Mouse (Mus musculus): ENCODE measurements around the gene Rpl3l. TPM values are rescaled to one million over a fixed set of nuclear protein-coding genes. Genes with fewer than 3 reads are reported as not detected.
A peak's percentile ranks its signal among the peaks of the same experiment; 100 is the strongest.
"Not testable (repeated sequence)": the region's sequence is repeated elsewhere in the genome, so short reads cannot be mapped to it uniquely, and the experiment has no call there.

Rpl3l gene
- polyA plus RNA-seq, 1 experiment from 2014 or later: not detected

DNA sequence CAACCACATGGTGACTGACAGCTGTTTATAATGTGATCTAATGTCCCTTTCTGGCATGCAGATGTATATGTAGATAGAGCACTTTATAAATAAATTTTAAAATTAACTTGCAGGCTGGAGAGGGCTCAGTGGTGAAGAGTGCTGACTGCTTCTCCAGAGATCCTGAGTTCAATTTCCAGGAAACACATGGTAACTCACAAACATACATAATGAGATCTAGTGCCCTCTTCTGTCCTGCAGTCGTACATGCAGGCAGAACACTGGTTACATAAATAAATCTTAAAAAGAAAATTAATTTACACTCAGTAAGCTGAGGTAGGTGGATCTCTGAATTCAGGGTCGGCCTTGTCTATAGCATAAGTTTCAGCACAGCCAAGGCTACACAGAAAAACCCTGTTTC, 19.0 kb upstream of the Rpl3l start:
- H3K36me3 ChIP-seq (ENCODE audit: control insufficient read depth, insufficient read depth, low read length): peaks cover 15% of the 10 kb centered on the region
- H3K27ac ChIP-seq (replicated peaks; ENCODE audit: low read depth, low read length): no peak overlapping the region
- DNase-seq (ENCODE audit: low spot score) (no peak), ATAC-seq (ENCODE audit: insufficient number of reproducible peaks, low FRiP score, low TSS enrichment, low read depth) (no peak)
- WGBS: 31% methylated on average over 2 of the region's 2 CpGs
- H3K27me3 ChIP-seq (ENCODE audit: control insufficient read depth, insufficient read depth, low read length): no peaks in the 10 kb centered on the region
- no peak overlapping the region for H3K4me3 ChIP-seq (ENCODE audit: low read depth, low read length)
- no peak overlapping the region for H3K4me2 ChIP-seq (ENCODE audit: low read depth, severe bottlenecking)
- H3K9ac ChIP-seq (ENCODE audit: low read length): no peak overlapping the region
- peaks cover 10% of the 10 kb centered on the region for H3K4me1 ChIP-seq (ENCODE audit: control insufficient read depth, insufficient read depth, low read length)
- H3K9me3 ChIP-seq (ENCODE audit: control insufficient read depth, low read length): no peaks in the 10 kb centered on the region

DNA sequence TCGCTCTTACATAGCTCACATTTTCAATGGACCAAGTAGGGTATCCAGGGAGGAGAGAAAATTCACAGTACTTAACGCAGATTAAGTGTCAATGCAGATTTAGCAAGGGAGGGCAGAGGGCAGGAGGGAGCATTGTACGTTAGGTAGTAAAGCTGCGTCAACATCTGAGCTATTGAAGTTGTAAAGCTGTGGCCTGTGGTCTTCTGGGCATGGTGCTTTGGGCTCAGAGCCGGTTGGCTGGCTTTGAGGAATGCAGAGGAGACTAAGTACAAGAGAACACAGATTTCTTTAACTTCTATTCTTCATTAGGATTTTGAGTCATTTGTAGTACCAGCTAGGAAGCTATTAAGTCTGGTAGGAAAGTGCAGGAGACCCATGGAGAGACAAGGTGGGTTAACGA, 12.1 kb upstream of the Rpl3l start:
- H3K4me2 ChIP-seq (ENCODE audit: low read depth, severe bottlenecking): no peak overlapping the region
- 61% methylated on average over 6 of the region's 6 CpGs for WGBS
- no peaks in the 10 kb centered on the region for H3K4me1 ChIP-seq (ENCODE audit: control insufficient read depth, insufficient read depth, low read length)
- H3K9me3 ChIP-seq (ENCODE audit: control insufficient read depth, low read length): no peaks in the 10 kb centered on the region
- DNase-seq (ENCODE audit: low spot score) (no peak), ATAC-seq (ENCODE audit: insufficient number of reproducible peaks, low FRiP score, low TSS enrichment, low read depth) (no peak)
- H3K36me3 ChIP-seq (ENCODE audit: control insufficient read depth, insufficient read depth, low read length): peaks cover 8% of the 10 kb centered on the region; the same call in 1 of the 2 replicates
- no peak overlapping the region for H3K9ac ChIP-seq (ENCODE audit: low read length)
- H3K4me3 ChIP-seq (ENCODE audit: low read depth, low read length): no peak overlapping the region
- H3K27me3 ChIP-seq (ENCODE audit: control insufficient read depth, insufficient read depth, low read length): no peaks in the 10 kb centered on the region
- no peak overlapping the region for H3K27ac ChIP-seq (replicated peaks; ENCODE audit: low read depth, low read length)

DNA sequence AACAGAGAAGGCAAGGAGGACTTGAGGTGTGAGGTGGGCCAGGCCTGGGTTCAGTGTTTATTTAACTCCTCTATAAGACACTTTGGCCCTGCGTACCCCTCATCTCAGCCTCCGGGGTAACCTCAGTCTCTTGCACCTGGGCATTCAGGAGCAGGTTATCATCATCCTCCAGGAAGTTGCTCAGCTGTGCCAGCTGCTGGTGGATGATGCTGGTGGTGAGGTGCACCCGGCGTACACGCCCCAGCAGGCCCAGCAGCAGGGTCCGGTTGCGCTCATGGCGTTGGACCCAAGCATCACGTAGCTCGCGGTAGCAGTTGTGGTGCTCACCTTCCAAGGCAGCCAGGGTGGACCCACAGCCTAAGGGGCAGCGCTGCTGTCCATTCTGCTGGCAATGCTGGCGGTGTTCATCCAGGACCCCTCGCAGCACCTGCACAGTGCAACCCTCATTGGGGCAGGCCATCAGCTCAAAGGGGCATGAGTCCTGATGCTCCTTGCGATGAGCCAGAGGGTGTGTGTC, 11.4 kb upstream of the Rpl3l start:
- no peak overlapping the region for H3K4me2 ChIP-seq (ENCODE audit: low read depth, severe bottlenecking)
- ATAC-seq (ENCODE audit: insufficient number of reproducible peaks, low FRiP score, low TSS enrichment, low read depth): no peak
- no peak overlapping the region for H3K9ac ChIP-seq (ENCODE audit: low read length)
- H3K27ac ChIP-seq (replicated peaks; ENCODE audit: low read depth, low read length): no peak overlapping the region
- H3K36me3 ChIP-seq (ENCODE audit: control insufficient read depth, insufficient read depth, low read length): peaks cover 8% of the 10 kb centered on the region; the same call in 1 of the 2 replicates
- H3K4me3 ChIP-seq (ENCODE audit: low read depth, low read length): no peak overlapping the region
- H3K4me1 ChIP-seq (ENCODE audit: control insufficient read depth, insufficient read depth, low read length): peaks cover 1% of the 10 kb centered on the region; the same call in 1 of the 2 replicates
- H3K27me3 ChIP-seq (ENCODE audit: control insufficient read depth, insufficient read depth, low read length): no peaks in the 10 kb centered on the region
- DNase-seq (ENCODE audit: low spot score): no peak
- H3K9me3 ChIP-seq (ENCODE audit: control insufficient read depth, low read length): no peaks in the 10 kb centered on the region
- WGBS: 97% methylated on average over 15 of the region's 15 CpGs

- Histone ChIP-seq H3K9ac (ENCODE audit: low read length) (peak within 1 kb of the TSS; percentile 90; the same call in 1 of the 2 replicates), H3K36me3 (ENCODE audit: control insufficient read depth, insufficient read depth, low read length) (peaks cover 14% of the 10 kb centered on the region), H3K4me3 (ENCODE audit: low read depth, low read length) (peak within 1 kb of the TSS; percentile 81)
Measured at GRCm38 (mm10) chr17:24717943-24718342, 9.7 kb upstream of the Rpl3l start, which contains the start of the genes Rnf151 and Rps2. TSS of gene Rnf151 (minus strand) at chr17:24718063. TSS of gene Rps2 (plus strand) at chr17:24718116.

DNA sequence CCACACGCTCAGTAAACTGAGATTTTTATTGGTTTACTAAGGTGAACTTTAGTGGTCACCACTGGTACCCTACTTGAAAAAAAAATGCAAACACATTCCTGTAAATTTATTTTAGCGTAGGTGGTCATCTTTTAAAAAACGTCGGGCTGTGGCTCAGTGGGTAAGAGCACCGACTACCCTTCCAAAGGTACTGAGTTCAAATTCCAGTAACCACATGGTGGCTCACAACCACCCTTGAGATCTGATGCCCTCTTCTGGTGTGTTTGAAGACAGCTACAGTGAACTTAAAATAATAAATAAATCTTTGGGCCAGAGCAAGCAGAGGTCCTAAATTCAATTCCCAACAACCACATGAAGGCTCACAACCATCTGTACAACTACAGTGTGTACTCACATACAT, 8.7 kb upstream of the Rpl3l start:
- H3K27ac ChIP-seq (replicated peaks; ENCODE audit: low read depth, low read length); ATAC-seq (ENCODE audit: insufficient number of reproducible peaks, low FRiP score, low TSS enrichment, low read depth); H3K4me1 ChIP-seq (ENCODE audit: control insufficient read depth, insufficient read depth, low read length); DNase-seq (ENCODE audit: low spot score); H3K9me3 ChIP-seq (ENCODE audit: control insufficient read depth, low read length); H3K27me3 ChIP-seq (ENCODE audit: control insufficient read depth, insufficient read depth, low read length): not testable (repeated sequence)
- peak overlapping the region; percentile 90 for H3K9ac ChIP-seq (ENCODE audit: low read length)
- H3K4me2 ChIP-seq (ENCODE audit: low read depth, severe bottlenecking): peak overlapping the region; percentile 53
- peaks cover 14% of the 10 kb centered on the region for H3K36me3 ChIP-seq (ENCODE audit: control insufficient read depth, insufficient read depth, low read length)
- 61% methylated on average over 5 of the region's 5 CpGs for WGBS
- H3K4me3 ChIP-seq (ENCODE audit: low read depth, low read length): peak overlapping the region; percentile 81

More at GRCm38 (mm10) chr17:24717943-24718342, 9.7 kb upstream of the Rpl3l start, which contains the start of the genes Rnf151 and Rps2:
- WGBS: 88% methylated on average over 4 of the region's 4 CpGs
- Histone ChIP-seq H3K4me1 (ENCODE audit: control insufficient read depth, insufficient read depth, low read length) (peaks cover 4% of the 10 kb centered on the region; the same call in 1 of the 2 replicates), H3K9me3 (ENCODE audit: control insufficient read depth, low read length) (no peaks in the 10 kb centered on the region), H3K27me3 (ENCODE audit: control insufficient read depth, insufficient read depth, low read length) (no peaks in the 10 kb centered on the region), H3K27ac (replicated peaks; ENCODE audit: low read depth, low read length) (no peak within 1 kb of the TSS), H3K4me2 (ENCODE audit: low read depth, severe bottlenecking) (peak within 1 kb of the TSS; percentile 53)
- ATAC-seq (ENCODE audit: insufficient number of reproducible peaks, low FRiP score, low TSS enrichment, low read depth): no peak
- no peak for DNase-seq (ENCODE audit: low spot score)

GRCm38 (mm10) chr17:24719494-24720222, 8.0 kb upstream of the Rpl3l start:
- peak overlapping the region; percentile 60 for H3K4me2 ChIP-seq (ENCODE audit: low read depth, severe bottlenecking)
- DNase-seq (ENCODE audit: low spot score) (peak; percentile 99), ATAC-seq (ENCODE audit: insufficient number of reproducible peaks, low FRiP score, low TSS enrichment, low read depth) (peak; percentile 96)
- H3K9ac ChIP-seq (ENCODE audit: low read length): peak overlapping the region; percentile 90
- under 1% methylated on average over 61 of the region's 61 CpGs for WGBS
- H3K27ac ChIP-seq (replicated peaks; ENCODE audit: low read depth, low read length): peak overlapping the region; percentile 77
- no peaks in the 10 kb centered on the region for H3K27me3 ChIP-seq (ENCODE audit: control insufficient read depth, insufficient read depth, low read length)
- H3K4me3 ChIP-seq (ENCODE audit: low read depth, low read length): peak overlapping the region; percentile 81
- peaks cover 14% of the 10 kb centered on the region for H3K36me3 ChIP-seq (ENCODE audit: control insufficient read depth, insufficient read depth, low read length)
- peaks cover 9% of the 10 kb centered on the region; the same call in 1 of the 2 replicates for H3K4me1 ChIP-seq (ENCODE audit: control insufficient read depth, insufficient read depth, low read length)
- no peaks in the 10 kb centered on the region for H3K9me3 ChIP-seq (ENCODE audit: control insufficient read depth, low read length)

GRCm38 (mm10) chr17:24720616-24721015, 7.0 kb upstream of the Rpl3l start:
- H3K4me1 ChIP-seq (ENCODE audit: control insufficient read depth, insufficient read depth, low read length); ATAC-seq (ENCODE audit: insufficient number of reproducible peaks, low FRiP score, low TSS enrichment, low read depth); H3K9me3 ChIP-seq (ENCODE audit: control insufficient read depth, low read length); H3K27ac ChIP-seq (replicated peaks; ENCODE audit: low read depth, low read length); H3K27me3 ChIP-seq (ENCODE audit: control insufficient read depth, insufficient read depth, low read length); DNase-seq (ENCODE audit: low spot score): not testable (repeated sequence)
- Histone ChIP-seq H3K9ac (ENCODE audit: low read length) (peak overlapping the region; percentile 90), H3K36me3 (ENCODE audit: control insufficient read depth, insufficient read depth, low read length) (peaks cover 14% of the 10 kb centered on the region), H3K4me3 (ENCODE audit: low read depth, low read length) (peak overlapping the region; percentile 81), H3K4me2 (ENCODE audit: low read depth, severe bottlenecking) (peak overlapping the region; percentile 60)
- WGBS: under 1% methylated on average over 10 of the region's 11 CpGs

DNA sequence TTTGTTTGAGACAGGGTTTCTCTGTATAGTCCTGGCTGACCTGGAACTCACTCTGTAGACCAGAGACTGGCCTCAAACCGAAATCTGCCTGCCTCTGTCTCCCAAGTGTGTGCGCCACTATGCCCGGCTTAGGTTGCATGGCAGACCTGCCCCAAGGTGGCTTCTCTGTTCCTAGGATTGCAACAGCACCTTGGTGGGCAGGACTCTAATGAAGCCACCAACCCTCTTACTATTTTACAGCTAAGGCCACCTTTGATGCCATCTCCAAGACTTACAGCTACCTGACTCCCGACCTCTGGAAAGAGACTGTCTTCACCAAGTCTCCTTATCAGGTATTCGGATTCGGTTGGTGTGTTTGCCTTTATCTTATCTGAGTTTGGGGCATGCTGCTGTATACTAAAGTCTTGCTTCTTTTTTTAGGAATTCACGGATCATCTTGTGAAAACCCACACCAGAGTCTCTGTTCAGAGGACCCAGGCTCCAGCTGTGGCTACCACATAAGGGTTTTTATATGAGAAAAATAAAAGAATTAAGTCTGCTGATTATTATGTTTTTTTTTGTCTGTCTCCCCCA, 6.2 kb upstream of the Rpl3l start:
- peak overlapping the region; percentile 60 for H3K4me2 ChIP-seq (ENCODE audit: low read depth, severe bottlenecking)
- H3K36me3 ChIP-seq (ENCODE audit: control insufficient read depth, insufficient read depth, low read length): peaks cover 14% of the 10 kb centered on the region
- ATAC-seq (ENCODE audit: insufficient number of reproducible peaks, low FRiP score, low TSS enrichment, low read depth); H3K27me3 ChIP-seq (ENCODE audit: control insufficient read depth, insufficient read depth, low read length); H3K4me1 ChIP-seq (ENCODE audit: control insufficient read depth, insufficient read depth, low read length); DNase-seq (ENCODE audit: low spot score); H3K27ac ChIP-seq (replicated peaks; ENCODE audit: low read depth, low read length); H3K9me3 ChIP-seq (ENCODE audit: control insufficient read depth, low read length): not testable (repeated sequence)
- peak overlapping the region; percentile 81 for H3K4me3 ChIP-seq (ENCODE audit: low read depth, low read length)
- WGBS: 63% methylated on average over 7 of the region's 7 CpGs
- peak overlapping the region; percentile 43; the same call in 1 of the 2 replicates for H3K9ac ChIP-seq (ENCODE audit: low read length)
